Mouse (Mus musculus) embryo, embryonic 9.5 days (tissue): ENCODE measurements around the gene Nudt7.

Source experiments
- DNase-seq: peaks from one replicate; pipeline ENCODE4 v3.0.0-alpha.2; 2017; ENCODE audit errors: extremely low spot score

Nudt7 gene

GRCm38 (mm10) chr8:114143645-114144290 lies 10.4 kb downstream of the Nudt7 start:
- DNase-seq: no peak

- no peak for DNase-seq
Observed at GRCm38 (mm10) chr8:114153311-114154045, 20.1 kb downstream of the Nudt7 start.

GRCm38 (mm10) chr8:114158586-114158985 lies 25.2 kb downstream of the Nudt7 start:
- DNase-seq: no peak

- DNase-seq: no peak
Observed at GRCm38 (mm10) chr8:114159666-114160065, 26.3 kb downstream of the Nudt7 start.

GRCm38 (mm10) chr8:114163871-114164270 lies 30.5 kb downstream of the Nudt7 start:
- DNase-seq: no peak

- DNase-seq: no peak
Observed at GRCm38 (mm10) chr8:114164444-114165096, 31.2 kb downstream of the Nudt7 start.

- no peak for DNase-seq
Observed at GRCm38 (mm10) chr8:114165741-114166140, 32.4 kb downstream of the Nudt7 start.

GRCm38 (mm10) chr8:114176721-114177120 lies 43.4 kb downstream of the Nudt7 start:
- DNase-seq: no peak

GRCm38 (mm10) chr8:114193334-114193733 lies 60.0 kb downstream of the Nudt7 start:
- no peak for DNase-seq

- no peak for DNase-seq
Observed at GRCm38 (mm10) chr8:114198990-114199389, 65.6 kb downstream of the Nudt7 start.
